Mouse (Mus musculus) lung, postnatal 0 days (tissue): ENCODE measurements around the gene Ttc7. TPM values are rescaled to one million over a fixed set of nuclear protein-coding genes. Genes with fewer than 3 reads are reported as not detected.

Experiments used
- ATAC-seq: fragments of 200-750 bp; cut with Nextera tagmentation; 2 replicates; pipeline ENCODE4 v1.8.0; 2017; ENCODE audit warnings: moderate library complexity
- DNase-seq: peaks from one replicate; pipeline ENCODE4 v3.0.0-alpha.2; 2016; ENCODE audit warnings: low spot score
- H3K27ac ChIP-seq: fragments of 300-500 bp; sonication (generic); 2 replicates; pipeline ENCODE4 v1.5.1; 2014; ENCODE audit warnings: antibody characterized with exemption, mild to moderate bottlenecking, low read length, mixed read lengths
- H3K27me3 ChIP-seq: fragments of 300-500 bp; sonication (generic); replicated peaks from 2 replicates; pipeline ENCODE4 v1.6.1; 2014; ENCODE audit warnings: low read length, mixed read lengths; ENCODE audit not compliant: insufficient read depth
- H3K36me3 ChIP-seq: fragments of 300-500 bp; sonication (generic); 2 replicates; pipeline ENCODE4 v1.6.1; 2014; ENCODE audit warnings: low read length, mixed read lengths; ENCODE audit not compliant: insufficient read depth
- H3K4me1 ChIP-seq: fragments of 300-500 bp; sonication (generic); 2 replicates; pipeline ENCODE4 v1.6.1; 2014; ENCODE audit warnings: antibody characterized with exemption, low read depth, low read length, mixed read lengths; ENCODE audit not compliant: insufficient read depth
- H3K4me2 ChIP-seq: fragments of 300-500 bp; sonication (generic); replicated peaks from 2 replicates; pipeline ENCODE4 v1.6.1; 2014; ENCODE audit warnings: low read depth, mild to moderate bottlenecking, low read length, moderate library complexity, mixed read lengths
- H3K4me3 ChIP-seq: fragments of 300-500 bp; sonication (generic); 2 replicates; pipeline ENCODE4 v1.5.1; 2014; ENCODE audit warnings: low read depth, low read length
- H3K9ac ChIP-seq: fragments of 300-500 bp; sonication (generic); replicated peaks from 2 replicates; pipeline ENCODE4 v1.6.1; 2014; ENCODE audit warnings: low read depth, mild to moderate bottlenecking
- H3K9me3 ChIP-seq: fragments of 300-500 bp; sonication (generic); 2 replicates; pipeline ENCODE4 v1.6.1; 2016; ENCODE audit warnings: low read length, mixed read lengths
- CTCF ChIP-seq: IDR thresholded peaks from 2 replicates; pipeline ENCODE4 v1.5.1; 2016; ENCODE audit warnings: antibody characterized with exemption, mild to moderate bottlenecking
- EP300 ChIP-seq: IDR thresholded peaks from 2 replicates; pipeline ENCODE4 v1.6.1; 2016; ENCODE audit warnings: antibody characterized with exemption, mild to moderate bottlenecking, control low read depth
- WGBS: fragments of 180-500 bp; shearing (Covaris S2); extraction: QIAGEN DNeasy Blood & Tissue Kit; methylation state at CpG from one replicate; pipeline ENCODE4 v1.1.7; 2014; 5-methylcytosine and 5-hydroxymethylcytosine counted together
- polyA plus RNA-seq: library from polyadenylated mRNA; unstranded; fragments of >200 nt; fragmentation: Nextera tagmentation; extraction: Ambion mirVana; gene quantifications from 2 replicates; pipeline ENCODE4 v1.2.1, GENCODE M21; 2015

Gene Ttc7
- polyA plus RNA-seq, 1 experiment from 2014 or later = 16.4 TPM

DNA sequence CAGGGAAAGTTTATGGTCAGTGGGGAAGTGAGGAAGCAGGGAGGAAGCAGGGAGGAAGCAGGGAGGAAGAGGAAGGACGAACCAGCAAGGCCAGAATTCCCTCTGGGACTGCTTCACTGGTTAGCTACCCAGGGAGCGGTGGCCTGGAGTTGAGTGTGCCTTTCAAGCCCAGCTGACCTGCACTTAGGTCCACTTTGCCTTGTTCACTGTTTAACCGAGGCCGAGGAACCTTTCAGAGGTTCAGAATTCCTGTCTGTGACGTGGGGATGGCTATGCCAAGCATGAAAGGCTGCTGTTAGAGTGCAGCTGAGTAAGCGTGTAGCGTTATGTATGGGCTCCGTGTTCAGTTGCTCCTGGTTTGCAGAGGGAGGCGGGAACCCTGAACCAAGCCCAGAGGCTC is 90.6 kb downstream of the Ttc7 start:
- no peak overlapping the region for H3K4me3 ChIP-seq
- DNase-seq = no peak
- H3K9ac ChIP-seq = no peak overlapping the region
- H3K36me3 ChIP-seq = no peaks in the 10 kb centered on the region
- WGBS = 79% methylated on average over 9 of the region's 9 CpGs
- H3K9me3 ChIP-seq = no peaks in the 10 kb centered on the region
- no peak for ATAC-seq
- no peak for TF ChIP-seq EP300
- TF ChIP-seq CTCF = no peak
- H3K27me3 ChIP-seq = no peaks in the 10 kb centered on the region
- H3K4me1 ChIP-seq = peaks cover 17% of the 10 kb centered on the region; the same call in 1 of the 2 replicates
- no peak overlapping the region for H3K4me2 ChIP-seq
- H3K27ac ChIP-seq = no peak overlapping the region

DNA sequence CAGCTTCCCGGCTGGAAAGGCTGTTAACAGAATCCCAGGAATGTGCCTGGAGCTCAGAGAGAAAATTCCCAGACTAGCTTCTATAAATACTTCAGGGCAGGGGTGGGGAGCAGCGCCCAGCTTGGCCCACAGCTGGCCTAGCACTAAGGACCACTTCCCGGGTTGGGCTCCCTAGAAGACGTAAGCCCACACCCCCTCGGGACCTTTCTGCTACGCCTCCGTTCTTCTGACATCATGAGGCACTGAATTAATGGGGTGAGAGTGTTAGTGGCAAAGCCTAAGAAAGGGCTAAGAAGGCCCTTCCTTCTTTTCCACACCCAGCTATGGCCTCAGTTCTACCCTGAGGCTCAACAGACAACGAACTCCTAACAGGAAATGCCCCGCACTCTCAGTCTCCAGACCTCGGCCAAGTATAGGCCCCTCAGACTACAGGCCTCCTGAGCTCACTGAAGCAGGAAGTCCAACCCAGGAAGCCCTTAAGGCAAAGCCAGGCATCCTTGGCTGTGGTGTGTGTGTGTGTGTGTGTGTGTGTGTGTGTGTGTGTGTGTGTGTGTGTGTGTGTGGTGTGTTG is 93.3 kb downstream of the Ttc7 start:
- peak; percentile 52 for TF ChIP-seq EP300
- TF ChIP-seq CTCF = no peak
- Histone ChIP-seq H3K27ac (peak overlapping the region; percentile 85), H3K9me3 (no peaks in the 10 kb centered on the region), H3K9ac (no peak overlapping the region), H3K4me3 (no peak overlapping the region), H3K4me1 (peaks cover 17% of the 10 kb centered on the region; the same call in 1 of the 2 replicates), H3K27me3 (no peaks in the 10 kb centered on the region), H3K36me3 (no peaks in the 10 kb centered on the region), H3K4me2 (no peak overlapping the region)
- ATAC-seq = peak; percentile 86
- 11% methylated on average over 10 of the region's 10 CpGs for WGBS
- peak; percentile 84 for DNase-seq

- H3K27ac ChIP-seq = peak overlapping the region; percentile 85
- H3K4me3 ChIP-seq = no peak overlapping the region
- DNase-seq = no peak
- 71% methylated on average over 6 of the region's 6 CpGs for WGBS
- H3K9ac ChIP-seq = no peak overlapping the region
- no peaks in the 10 kb centered on the region for H3K27me3 ChIP-seq
- no peak overlapping the region for H3K4me2 ChIP-seq
- no peak for ATAC-seq
- H3K4me1 ChIP-seq = peaks cover 17% of the 10 kb centered on the region; the same call in 1 of the 2 replicates
- H3K9me3 ChIP-seq = no peaks in the 10 kb centered on the region
- no peaks in the 10 kb centered on the region for H3K36me3 ChIP-seq
- TF ChIP-seq CTCF (no peak), EP300 (no peak)
These were observed 94.3 kb downstream of the Ttc7 start for GRCm38 (mm10) chr17:87376831-87377471.

- H3K4me1 ChIP-seq = peaks cover 17% of the 10 kb centered on the region; the same call in 1 of the 2 replicates
- WGBS = 44% methylated on average over 6 of the region's 6 CpGs
- TF ChIP-seq CTCF = no peak
- TF ChIP-seq EP300 = no peak
- 0 out of 2 replicates have a peak overlapping the region, but pooled peaks have one; percentile 85 for H3K27ac ChIP-seq
- H3K4me3 ChIP-seq = no peak overlapping the region
- no peak overlapping the region for H3K9ac ChIP-seq
- DNase-seq = peak; percentile 72
- ATAC-seq = no peak
- H3K27me3 ChIP-seq = no peaks in the 10 kb centered on the region
- H3K4me2 ChIP-seq = no peak overlapping the region
- no peaks in the 10 kb centered on the region for H3K36me3 ChIP-seq
- no peaks in the 10 kb centered on the region for H3K9me3 ChIP-seq
These were observed 94.8 kb downstream of the Ttc7 start for GRCm38 (mm10) chr17:87377536-87377935.

- Histone ChIP-seq H3K4me2 (no peak overlapping the region), H3K27ac (no peak overlapping the region), H3K4me3 (no peak overlapping the region), H3K9me3 (no peaks in the 10 kb centered on the region), H3K9ac (no peak overlapping the region), H3K4me1 (peaks cover 17% of the 10 kb centered on the region; the same call in 1 of the 2 replicates), H3K27me3 (no peaks in the 10 kb centered on the region), H3K36me3 (no peaks in the 10 kb centered on the region)
- no peak for TF ChIP-seq CTCF
- no peak for TF ChIP-seq EP300
- DNase-seq = peak; percentile 48
- ATAC-seq = no peak
- WGBS = 60% methylated on average over 16 of the region's 16 CpGs
These were observed 95.9 kb downstream of the Ttc7 start for GRCm38 (mm10) chr17:87378354-87379159.

DNA sequence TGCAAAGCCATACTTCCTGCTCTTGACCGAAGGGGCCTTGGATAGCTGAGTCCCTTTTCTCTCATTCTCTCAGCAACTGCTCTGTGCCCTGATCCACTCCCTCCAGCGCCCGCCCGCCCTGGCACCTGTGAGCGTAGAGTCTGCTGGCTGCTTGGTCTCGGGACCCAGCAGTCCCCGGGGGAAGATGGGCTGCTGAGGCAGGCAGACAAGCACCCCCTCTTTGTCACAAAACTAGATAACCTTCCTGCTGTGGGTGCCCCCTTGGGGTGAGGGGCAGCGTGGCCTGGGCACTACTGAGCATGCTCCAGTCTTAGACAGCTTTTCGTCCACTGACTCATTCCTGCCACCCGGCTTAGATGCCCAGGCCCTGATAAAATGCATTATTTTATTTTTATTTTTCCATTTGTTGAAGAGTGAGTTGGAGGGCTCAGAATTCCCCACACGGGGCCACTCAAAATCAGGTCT is 96.5 kb downstream of the Ttc7 start:
- Histone ChIP-seq H3K4me3 (no peak overlapping the region), H3K36me3 (no peaks in the 10 kb centered on the region), H3K27ac (no peak overlapping the region), H3K9ac (no peak overlapping the region), H3K27me3 (no peaks in the 10 kb centered on the region), H3K9me3 (no peaks in the 10 kb centered on the region), H3K4me2 (no peak overlapping the region), H3K4me1 (peaks cover 17% of the 10 kb centered on the region; the same call in 1 of the 2 replicates)
- WGBS = 79% methylated on average over 11 of the region's 11 CpGs
- TF ChIP-seq EP300 = no peak
- DNase-seq = no peak
- ATAC-seq = no peak
